Mouse (Mus musculus) heart, embryonic 11.5 days (tissue): ENCODE measurements around the gene BC049352. TPM values are rescaled to one million over a fixed set of nuclear protein-coding genes. Genes with fewer than 3 reads are reported as not detected.

Experiments
- ATAC-seq: fragments of 200-750 bp; cut with Nextera tagmentation; replicated peaks from 2 replicates; pipeline ENCODE4 v1.8.0; 2017; ENCODE audit warnings: moderate library complexity; ENCODE audit not compliant: insufficient number of reproducible peaks, low FRiP score, low TSS enrichment
- H3K27ac ChIP-seq: fragments of 300-500 bp; sonication (generic); 2 replicates; pipeline ENCODE4 v1.5.1; 2014; ENCODE audit warnings: mild to moderate bottlenecking, low read depth, low read length
- H3K27me3 ChIP-seq: fragments of 300-500 bp; sonication (generic); 2 replicates; pipeline ENCODE4 v1.6.1; 2014; ENCODE audit warnings: mild to moderate bottlenecking, low read length, mixed read lengths; ENCODE audit not compliant: control insufficient read depth, insufficient read depth
- H3K36me3 ChIP-seq: fragments of 300-500 bp; sonication (generic); 2 replicates; pipeline ENCODE4 v1.6.1; 2014; ENCODE audit warnings: mild to moderate bottlenecking, low read length, moderate library complexity, mixed read lengths; ENCODE audit not compliant: control insufficient read depth, insufficient read depth
- H3K4me1 ChIP-seq: fragments of 300-500 bp; sonication (generic); 2 replicates; pipeline ENCODE4 v1.6.1; 2014; ENCODE audit warnings: low read length; ENCODE audit not compliant: control insufficient read depth, insufficient read depth
- H3K4me2 ChIP-seq: fragments of 300-500 bp; sonication (generic); 2 replicates; pipeline ENCODE4 v1.6.1; 2014; ENCODE audit warnings: mild to moderate bottlenecking, moderate library complexity
- H3K4me3 ChIP-seq: fragments of 300-500 bp; sonication (generic); 2 replicates; pipeline ENCODE4 v1.5.1; 2014; ENCODE audit warnings: low read depth, low read length
- H3K9ac ChIP-seq: fragments of 300-500 bp; sonication (generic); 2 replicates; pipeline ENCODE4 v1.6.1; 2014; ENCODE audit warnings: mild to moderate bottlenecking, low read depth, low read length, moderate library complexity
- H3K9me3 ChIP-seq: fragments of 300-500 bp; sonication (generic); replicated peaks from 2 replicates; pipeline ENCODE4 v1.6.1; 2016; ENCODE audit warnings: low read length; ENCODE audit not compliant: control insufficient read depth
- WGBS: fragments of 180-500 bp; shearing (Covaris S2); extraction: QIAGEN DNeasy Blood & Tissue Kit; methylation state at CpG from one replicate; pipeline ENCODE4 v1.1.7; 2014; ENCODE audit not compliant: insufficient replicate concordance; 5-methylcytosine and 5-hydroxymethylcytosine counted together
- polyA plus RNA-seq: library from polyadenylated mRNA; unstranded; fragments of >200 nt; fragmentation: Nextera tagmentation; extraction: Ambion mirVana; gene quantifications from 2 replicates; pipeline ENCODE4 v1.2.1, GENCODE M21; 2014

Gene BC049352
- polyA plus RNA-seq, 1 experiment from 2014 or later = not detected

DNA sequence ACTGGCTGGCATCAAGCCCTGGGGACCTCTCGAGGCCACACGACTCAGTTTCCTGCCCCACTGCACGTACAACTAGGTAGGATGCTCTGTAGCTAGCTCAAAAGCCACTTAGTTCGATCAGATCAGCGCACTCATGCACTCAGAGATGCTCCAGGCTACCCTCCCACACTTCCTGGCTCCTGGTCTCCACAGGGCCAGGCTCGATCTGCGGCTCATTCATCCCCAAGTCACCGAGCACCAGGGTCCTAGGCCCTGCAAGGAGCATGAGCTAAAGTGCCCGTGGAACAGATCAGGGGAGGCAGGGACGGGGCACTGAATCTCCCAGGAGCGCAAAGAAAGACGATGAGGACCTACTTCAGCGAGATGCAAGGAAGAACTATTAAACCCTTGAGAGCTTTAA lies 77.3 kb downstream of the BC049352 start:
- no peak for ATAC-seq
- WGBS = 76% methylated on average over 13 of the region's 13 CpGs
- H3K36me3 ChIP-seq = no peaks in the 10 kb centered on the region

GRCm38 (mm10) chr9:45261466-45261865 lies 79.7 kb downstream of the BC049352 start:
- ATAC-seq = no peak
- Histone ChIP-seq H3K4me1 (no peaks in the 10 kb centered on the region), H3K4me3 (no peak overlapping the region), H3K27ac (no peak overlapping the region), H3K36me3 (no peaks in the 10 kb centered on the region), H3K9me3 (no peaks in the 10 kb centered on the region), H3K9ac (no peak overlapping the region), H3K27me3 (peaks cover 4% of the 10 kb centered on the region), H3K4me2 (no peak overlapping the region)
- 67% methylated on average over 4 of the region's 4 CpGs for WGBS

More for the DNA sequence above, 77.3 kb downstream of the BC049352 start:
- Histone ChIP-seq H3K27ac (no peak overlapping the region), H3K4me2 (no peak overlapping the region), H3K27me3 (peaks cover 4% of the 10 kb centered on the region), H3K9ac (no peak overlapping the region), H3K4me1 (no peaks in the 10 kb centered on the region), H3K4me3 (no peak overlapping the region), H3K9me3 (no peaks in the 10 kb centered on the region)

DNA sequence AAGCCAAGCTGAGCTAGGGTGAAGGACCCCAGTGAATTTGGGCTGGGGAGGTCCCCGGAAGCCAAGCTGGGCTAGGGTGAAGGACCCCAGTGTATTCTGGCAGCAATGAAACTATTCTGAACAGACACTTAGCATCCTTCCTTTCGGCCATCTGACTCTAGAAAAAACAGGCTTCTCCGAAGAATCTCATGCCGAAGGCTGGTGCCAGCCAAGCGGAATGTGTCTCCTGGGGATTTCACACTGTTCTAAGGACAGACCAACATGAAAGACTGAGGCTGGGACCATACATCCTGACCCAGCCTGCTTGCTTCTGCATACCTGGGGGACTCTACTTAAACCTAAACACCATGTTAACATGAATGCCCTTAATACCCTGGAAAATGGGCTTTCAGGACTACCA lies 80.1 kb downstream of the BC049352 start:
- H3K4me1 ChIP-seq = no peaks in the 10 kb centered on the region
- WGBS = 67% methylated on average over 5 of the region's 5 CpGs
- no peak overlapping the region for H3K27ac ChIP-seq
- no peak overlapping the region for H3K9ac ChIP-seq
- no peak overlapping the region for H3K4me2 ChIP-seq
- H3K27me3 ChIP-seq = peaks cover 4% of the 10 kb centered on the region
- H3K36me3 ChIP-seq = no peaks in the 10 kb centered on the region
- ATAC-seq = no peak
- no peaks in the 10 kb centered on the region for H3K9me3 ChIP-seq
- no peak overlapping the region for H3K4me3 ChIP-seq

GRCm38 (mm10) chr9:45267099-45267498 lies 85.3 kb downstream of the BC049352 start:
- 80% methylated on average over 4 of the region's 4 CpGs for WGBS
- Histone ChIP-seq H3K27ac (no peak overlapping the region), H3K9ac (no peak overlapping the region), H3K9me3 (no peaks in the 10 kb centered on the region), H3K36me3 (no peaks in the 10 kb centered on the region), H3K4me2 (no peak overlapping the region), H3K27me3 (peaks cover 31% of the 10 kb centered on the region), H3K4me3 (no peak overlapping the region), H3K4me1 (peaks cover 5% of the 10 kb centered on the region; the same call in 1 of the 2 replicates)
- no peak for ATAC-seq

GRCm38 (mm10) chr9:45268079-45268478 lies 86.3 kb downstream of the BC049352 start:
- Histone ChIP-seq H3K4me3 (no peak overlapping the region), H3K9ac (no peak overlapping the region), H3K27ac (no peak overlapping the region), H3K27me3 (peaks cover 34% of the 10 kb centered on the region), H3K4me1 (peaks cover 5% of the 10 kb centered on the region; the same call in 1 of the 2 replicates), H3K4me2 (no peak overlapping the region), H3K9me3 (no peaks in the 10 kb centered on the region), H3K36me3 (no peaks in the 10 kb centered on the region)
- no peak for ATAC-seq
- 57% methylated on average over 4 of the region's 4 CpGs for WGBS

DNA sequence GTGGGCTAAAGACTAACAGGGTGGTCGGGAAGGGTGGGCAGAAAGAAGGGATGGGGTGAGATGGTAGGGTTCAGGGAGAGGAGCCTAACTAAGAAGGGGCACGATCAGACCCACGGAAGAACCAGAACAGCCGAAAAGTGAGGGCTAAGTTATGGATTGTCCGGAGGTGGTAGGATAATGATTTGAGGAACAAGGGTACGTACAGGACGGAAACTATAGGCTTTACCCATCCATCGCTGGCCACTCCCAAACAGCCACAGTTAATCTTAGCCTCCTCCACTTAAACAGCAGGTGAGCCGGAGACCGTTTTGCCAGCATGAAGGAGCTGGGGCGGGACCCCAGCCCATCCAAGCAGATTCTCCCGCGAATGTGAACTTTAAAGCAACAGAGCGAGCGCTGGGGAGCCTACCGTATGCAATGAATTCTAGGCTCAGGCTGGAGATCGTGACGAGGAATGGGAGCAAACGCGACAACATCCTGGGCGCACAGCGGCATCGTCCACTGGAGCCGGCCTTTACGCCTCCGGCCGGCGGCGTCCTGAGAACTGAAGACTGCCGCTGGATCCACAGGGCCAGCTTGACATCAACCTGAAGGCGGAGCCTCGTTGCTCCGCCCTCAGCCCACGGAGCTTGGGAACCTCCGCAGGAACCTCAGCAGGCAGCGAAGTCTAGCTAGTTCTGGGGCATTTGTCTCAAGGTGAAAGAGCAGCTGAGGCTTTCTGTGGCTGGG lies 87.0 kb downstream of the BC049352 start, which contains the start of gene Il10ra:
Gene Il10ra (minus strand): TSS at position 553 of the 729 bp plus-strand sequence.
- Histone ChIP-seq H3K4me2 (peak within 1 kb of the TSS; percentile 68), H3K27me3 (peaks cover 34% of the 10 kb centered on the region), H3K27ac (no peak within 1 kb of the TSS), H3K36me3 (no peaks in the 10 kb centered on the region), H3K4me3 (peak within 1 kb of the TSS; percentile 37), H3K4me1 (peaks cover 5% of the 10 kb centered on the region; the same call in 1 of the 2 replicates), H3K9me3 (no peaks in the 10 kb centered on the region), H3K9ac (peak within 1 kb of the TSS; percentile 43; the same call in 1 of the 2 replicates)
- 9% methylated on average over 36 of the region's 36 CpGs for WGBS
- no peak for ATAC-seq

- Histone ChIP-seq H3K4me3 (no peak overlapping the region), H3K4me1 (peaks cover 5% of the 10 kb centered on the region; the same call in 1 of the 2 replicates), H3K9ac (no peak overlapping the region), H3K36me3 (no peaks in the 10 kb centered on the region), H3K9me3 (no peaks in the 10 kb centered on the region), H3K27me3 (peaks cover 34% of the 10 kb centered on the region), H3K4me2 (no peak overlapping the region), H3K27ac (no peak overlapping the region)
- no peak for ATAC-seq
- 43% methylated on average over 5 of the region's 5 CpGs for WGBS
Observed at GRCm38 (mm10) chr9:45272213-45272612, 90.4 kb downstream of the BC049352 start.

- no peak overlapping the region for H3K27ac ChIP-seq
- H3K9ac ChIP-seq = no peak overlapping the region
- 63% methylated on average over 4 of the region's 4 CpGs for WGBS
- no peaks in the 10 kb centered on the region for H3K36me3 ChIP-seq
- H3K9me3 ChIP-seq = no peaks in the 10 kb centered on the region
- H3K27me3 ChIP-seq = peaks cover 17% of the 10 kb centered on the region
- no peaks in the 10 kb centered on the region for H3K4me1 ChIP-seq
- H3K4me3 ChIP-seq = no peak overlapping the region
- no peak for ATAC-seq
- no peak overlapping the region for H3K4me2 ChIP-seq
Observed at GRCm38 (mm10) chr9:45274218-45274617, 92.4 kb downstream of the BC049352 start.

GRCm38 (mm10) chr9:45274635-45275034 lies 92.8 kb downstream of the BC049352 start:
- H3K27me3 ChIP-seq = peaks cover 13% of the 10 kb centered on the region
- H3K4me3 ChIP-seq = no peak overlapping the region
- WGBS = 81% methylated on average over 2 of the region's 2 CpGs
- no peaks in the 10 kb centered on the region for H3K4me1 ChIP-seq
- no peak overlapping the region for H3K9ac ChIP-seq
- H3K27ac ChIP-seq = no peak overlapping the region
- no peaks in the 10 kb centered on the region for H3K36me3 ChIP-seq
- no peak for ATAC-seq
- no peak overlapping the region for H3K4me2 ChIP-seq
- H3K9me3 ChIP-seq = no peaks in the 10 kb centered on the region
